Mouse (Mus musculus) olfactory bulb, adult 2 months (tissue): ENCODE data around the gene Ntan1.

Source experiments
- CTCF ChIP-seq: fragments of 200-500 bp; IDR thresholded peaks from 2 replicates; pipeline ENCODE4 v1.5.1; 2012; ENCODE audit warnings: low read depth, mild to moderate bottlenecking, low read length, moderate library complexity; ENCODE audit not compliant: insufficient read depth
- POLR2A ChIP-seq: fragments of 200-500 bp; IDR thresholded peaks from 2 replicates; pipeline ENCODE4 v1.6.1; 2012; ENCODE audit warnings: mild to moderate bottlenecking, low read depth, low read length, moderate library complexity; ENCODE audit not compliant: insufficient read depth

GRCm38 (mm10) chr16:13804666-13805065, 14.0 kb upstream of the Ntan1 start:
- TF ChIP-seq POLR2A = no peak
- no peak for TF ChIP-seq CTCF
